Mouse (Mus musculus): ENCODE measurements around the gene Enox1.

GRCm38 (mm10) chr14:77669494-77669893, 512.9 kb downstream of the Enox1 start:
- TF ChIP-seq CTCF (IDR thresholded peaks at IDR 0.05; ENCODE audit: extremely low read depth, insufficient read length, insufficient replicate concordance, low read depth, low read length) (no peak), POLR2A (IDR thresholded peaks at IDR 0.05; ENCODE audit: low read depth, low read length) (no peak)
